Mouse (Mus musculus): ENCODE measurements around the gene Bdkrb2. TPM values are rescaled to one million over a fixed set of nuclear protein-coding genes. Genes with fewer than 3 reads are reported as not detected.

Bdkrb2 gene
- polyA plus RNA-seq (2012; rRNA removed; ENCODE audit: low replicate concordance), result 0.54 and 0.59 TPM in 2 replicates

DNA sequence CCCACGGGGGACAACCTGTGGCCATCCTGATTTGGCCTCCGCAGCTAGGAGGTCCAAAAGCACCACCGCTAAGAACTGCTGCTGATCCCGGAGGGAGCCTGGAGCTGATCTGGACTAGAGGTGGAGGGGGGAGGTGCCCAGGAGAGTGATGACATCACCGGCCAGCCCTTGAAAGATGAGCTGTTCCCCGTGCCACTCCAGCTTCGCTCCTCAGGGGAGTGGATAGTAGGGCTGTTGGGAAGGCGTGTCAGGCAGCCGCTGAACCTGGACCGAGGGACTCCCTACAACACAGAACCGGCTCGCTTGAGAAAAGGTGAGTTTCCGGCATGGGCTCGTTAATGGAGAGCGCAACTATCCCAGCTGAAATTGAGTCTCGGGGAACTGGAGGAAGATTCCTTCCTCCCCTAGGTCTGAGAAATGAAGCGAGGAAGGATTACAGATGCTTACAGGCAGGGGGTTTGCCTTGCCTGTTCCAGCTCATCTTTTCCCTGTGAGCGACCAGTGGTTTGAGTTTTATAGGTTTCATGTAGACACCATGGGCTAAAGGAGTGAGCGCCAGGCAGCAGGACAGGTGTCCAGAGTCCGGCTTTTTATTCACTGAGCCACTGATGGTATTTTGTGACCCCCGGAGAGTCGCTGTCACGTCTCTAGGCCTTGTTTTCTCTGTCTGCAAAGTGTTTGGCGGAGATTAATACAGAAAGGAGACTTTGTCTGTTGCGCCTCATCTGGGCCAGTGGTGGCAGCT lies at the start of gene Bdkrb2:
Gene Bdkrb2, plus strand, starts transcription at position 291 of the 745 bp plus-strand sequence.

DNA sequence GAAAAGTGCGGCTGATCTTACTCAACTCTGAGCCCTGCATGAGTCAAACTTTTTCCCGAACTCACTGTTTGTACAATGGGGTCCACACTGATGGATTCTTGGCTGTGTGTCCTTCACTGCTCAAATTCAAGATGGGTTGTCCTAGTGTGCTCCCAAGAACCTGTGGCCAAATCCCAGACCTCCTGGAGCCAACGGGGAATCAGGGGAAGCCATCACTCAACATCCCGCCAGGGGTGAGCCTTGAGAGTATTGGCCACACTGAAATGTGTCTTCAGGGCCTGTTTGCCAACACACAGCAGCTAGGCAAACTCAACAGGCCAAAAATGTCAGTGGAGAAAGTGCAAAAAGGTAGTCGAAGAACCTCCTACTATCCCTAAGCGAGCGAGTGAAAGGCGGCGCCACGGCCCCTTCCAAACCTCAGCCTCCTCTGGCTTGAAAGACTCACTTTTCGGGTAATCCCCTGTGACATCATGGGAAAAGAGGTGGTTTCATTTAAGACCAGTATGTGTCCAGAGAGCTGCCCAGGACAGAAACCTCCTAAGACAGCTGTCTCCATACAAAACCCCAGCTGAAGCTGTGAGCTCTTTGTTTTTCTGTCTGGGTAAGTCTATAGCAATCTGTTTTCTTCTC lies 39.7 kb downstream of the Bdkrb2 start, which contains the start of gene Bdkrb1:
Gene Bdkrb1, plus strand, starts transcription at position 505 of the 630 bp plus-strand sequence.

Other genes starting within 250 kb of the Bdkrb2 start
- not detected in 2 replicates for gene Tunar, start 229.4 kb upstream of the Bdkrb2 start, polyA plus RNA-seq (2012; rRNA removed; ENCODE audit: low replicate concordance)
- 2.2 and 2.6 TPM in 2 replicates for gene D430019H16Rik, start 109.4 kb upstream of the Bdkrb2 start, polyA plus RNA-seq (2012; rRNA removed; ENCODE audit: low replicate concordance)
- 0.14 and 0.31 TPM in 2 replicates for gene Bdkrb1, start 39.9 kb downstream of the Bdkrb2 start, polyA plus RNA-seq (2012; rRNA removed; ENCODE audit: low replicate concordance)
- 6.7 and 17.5 TPM in 2 replicates for gene Gskip, start 121.6 kb downstream of the Bdkrb2 start, polyA plus RNA-seq (2012; rRNA removed; ENCODE audit: low replicate concordance)
- 13.2 and 15.2 TPM in 2 replicates for gene Atg2b, start 122.0 kb downstream of the Bdkrb2 start, polyA plus RNA-seq (2012; rRNA removed; ENCODE audit: low replicate concordance)
- gene Ak7, start 142.8 kb downstream of the Bdkrb2 start, polyA plus RNA-seq (2012; rRNA removed; ENCODE audit: low replicate concordance), result 0.06 TPM in 1 of 2 replicates, not detected in the other
- 55.8 and 58.1 TPM in 2 replicates for gene Papola, start 221.5 kb downstream of the Bdkrb2 start, polyA plus RNA-seq (2012; rRNA removed; ENCODE audit: low replicate concordance)

Data from mammary gland, adult 2 months (tissue).